Mouse (Mus musculus): Measurements from ENCODE around the gene Rad21l.
"Not testable (repeated sequence)": the region's sequence is repeated elsewhere in the genome, so short reads cannot be mapped to it uniquely, and the experiment has no call there.

Rad21l gene

GRCm38 (mm10) chr2:151632982-151633381 is 35.4 kb downstream of the Rad21l start:
- POLR2A ChIA-PET = interaction anchor here in 3 of 4 experiments (0.6 to 2.1 kb wide), 8 partner anchors 15 to 1133 kb away, joined by 3 to 5 read pairs (median 3); partner anchors contain the start of gene Sdcbp2 (in 1 of the 3)
- CTCF ChIA-PET = interaction anchor here in 3 of 4 experiments (0.7 to 0.9 kb wide), 3 partner anchors 56 to 80 kb away, joined by 3 to 5 read pairs (median 4); no protein-coding TSS in a partner anchor

- CTCF ChIA-PET = interaction anchor here in 2 of 4 experiments (0.7 to 0.9 kb wide), 3 partner anchors 55 to 240 kb away, joined by 3 to 5 read pairs (median 4); no protein-coding TSS in a partner anchor
- POLR2A ChIA-PET = interaction anchor here in 3 of 4 experiments (0.6 to 2.1 kb wide), 12 partner anchors 9 to 594 kb away, joined by 3 to 5 read pairs (median 3); partner anchors contain the start of gene Sdcbp2 (in 1 of the 3)
Measured at GRCm38 (mm10) chr2:151632159-151632814, 36.0 kb downstream of the Rad21l start, which contains the start of gene Snph. Gene Snph, minus strand, starts transcription at chr2:151632593.

GRCm38 (mm10) chr2:151631406-151632158 is 36.8 kb downstream of the Rad21l start:
- ChIA-PET POLR2A (interaction anchor here in 3 of 4 experiments (0.7 to 2.1 kb wide), 10 partner anchors 8 to 262 kb away, joined by 3 to 5 read pairs (median 3); partner anchors contain the start of gene Sdcbp2 (in 1 of the 3)), CTCF (interaction anchor here in 3 of 4 experiments (0.6 to 0.9 kb wide), 3 partner anchors 18 to 240 kb away, joined by 3 to 5 read pairs (median 3); no protein-coding TSS in a partner anchor)

- POLR2A ChIA-PET = interaction anchor here in 1 of 4 experiments (1.2 kb wide), 2 partner anchors 18 to 21 kb away, joined by 3 to 4 read pairs; no protein-coding TSS in a partner anchor
- CTCF ChIA-PET = no interaction called here
Measured at GRCm38 (mm10) chr2:151629310-151629709, 39.0 kb downstream of the Rad21l start.

- ChIA-PET POLR2A (interaction anchor here in 1 of 4 experiments (0.6 to 0.7 kb wide), 2 partner anchors 1312 to 1336 kb away, joined by 3 to 6 read pairs; no protein-coding TSS in a partner anchor), CTCF (no interaction called here)
Measured at GRCm38 (mm10) chr2:151628011-151628410, 40.3 kb downstream of the Rad21l start.

GRCm38 (mm10) chr2:151626296-151626695 is 42.0 kb downstream of the Rad21l start:
- POLR2A ChIA-PET = interaction anchor here in 1 of 4 experiments (0.6 kb wide), 1 partner anchor 85 kb away, joined by 3 read pairs; no protein-coding TSS in a partner anchor
- CTCF ChIA-PET = no interaction called here

- ChIA-PET POLR2A (interaction anchor here in 2 of 4 experiments (0.6 to 1.2 kb wide), 3 partner anchors 8 to 427 kb away, joined by 3 to 6 read pairs (median 3); partner anchors contain the start of gene Snph (in 1 of the 2)), CTCF (interaction anchor here in 1 of 4 experiments (0.5 kb wide), 1 partner anchor 54 kb away, joined by 5 read pairs; no protein-coding TSS in a partner anchor)
Measured at GRCm38 (mm10) chr2:151623776-151624175, 44.6 kb downstream of the Rad21l start.

GRCm38 (mm10) chr2:151616551-151617329 is 51.6 kb downstream of the Rad21l start:
- POLR2A ChIA-PET = interaction anchor here in 1 of 4 experiments (0.7 to 1.1 kb wide), 2 partner anchors 12 to 71 kb away, joined by 3 to 4 read pairs; no protein-coding TSS in a partner anchor
- CTCF ChIA-PET = no interaction called here

- CTCF ChIA-PET = not testable (repeated sequence)
- POLR2A ChIA-PET = interaction anchor here in 2 of 4 experiments (0.7 to 1.2 kb wide), 2 partner anchors 11 kb away, joined by 4 to 5 read pairs; no protein-coding TSS in a partner anchor
Measured at GRCm38 (mm10) chr2:151615779-151616178, 52.6 kb downstream of the Rad21l start.

GRCm38 (mm10) chr2:151609974-151610373 is 58.4 kb downstream of the Rad21l start:
- ChIA-PET CTCF (no interaction called here), POLR2A (no interaction called here)

GRCm38 (mm10) chr2:151608435-151608834 is 59.9 kb downstream of the Rad21l start:
- CTCF ChIA-PET = no interaction called here
- POLR2A ChIA-PET = interaction anchor here in 1 of 4 experiments (0.6 kb wide), 1 partner anchor 710 kb away, joined by 3 read pairs; no protein-coding TSS in a partner anchor

- ChIA-PET CTCF (interaction anchor here in 1 of 4 experiments (0.6 kb wide), 1 partner anchor 1995 kb away, joined by 7 read pairs; no protein-coding TSS in a partner anchor), POLR2A (interaction anchor here in 2 of 4 experiments (0.7 to 1.5 kb wide), 7 partner anchors 9 to 239 kb away, joined by 3 to 5 read pairs (median 4); no protein-coding TSS in a partner anchor)
Measured at GRCm38 (mm10) chr2:151605437-151605987, 62.8 kb downstream of the Rad21l start.

GRCm38 (mm10) chr2:151603630-151604029 is 64.7 kb downstream of the Rad21l start:
- POLR2A ChIA-PET = no interaction called here

GRCm38 (mm10) chr2:151602106-151602505 is 66.2 kb downstream of the Rad21l start:
- ChIA-PET CTCF (no interaction called here), POLR2A (interaction anchor here in 1 of 4 experiments (1.2 kb wide), 1 partner anchor 20 kb away, joined by 3 read pairs; no protein-coding TSS in a partner anchor)

More at GRCm38 (mm10) chr2:151603630-151604029, 64.7 kb downstream of the Rad21l start:
- CTCF ChIA-PET = no interaction called here

GRCm38 (mm10) chr2:151598068-151598467 is 70.3 kb downstream of the Rad21l start:
- POLR2A ChIA-PET = interaction anchor here in 1 of 4 experiments (0.5 kb wide), 1 partner anchor 12 kb away, joined by 3 read pairs; no protein-coding TSS in a partner anchor

More at GRCm38 (mm10) chr2:151598068-151598467, 70.3 kb downstream of the Rad21l start:
- CTCF ChIA-PET = no interaction called here

Measured in embryonic stem cell, embryonic (primary cell).